Mouse (Mus musculus): ENCODE results near the gene Pax2. TPM values are rescaled to one million over a fixed set of nuclear protein-coding genes. Genes with fewer than 3 reads are reported as not detected.

Gene Pax2
- polyA plus RNA-seq, 1 experiment = not detected

GRCm38 (mm10) chr19:44770268-44771050, 14.6 kb downstream of the Pax2 start:
- H3K4me3 ChIP-seq (replicated peaks) = no peak overlapping the region
- no peaks in the 10 kb centered on the region for H3K4me1 ChIP-seq
- TF ChIP-seq FLI1 (IDR thresholded peaks at IDR 0.05; ENCODE audit: low read length) = no peak
- no peaks in the 10 kb centered on the region for H3K9me3 ChIP-seq
- H3K36me3 ChIP-seq (replicated peaks; ENCODE audit: low read length) = no peaks in the 10 kb centered on the region
- H3K27me3 ChIP-seq (replicated peaks) = peaks cover 58% of the 10 kb centered on the region

DNA sequence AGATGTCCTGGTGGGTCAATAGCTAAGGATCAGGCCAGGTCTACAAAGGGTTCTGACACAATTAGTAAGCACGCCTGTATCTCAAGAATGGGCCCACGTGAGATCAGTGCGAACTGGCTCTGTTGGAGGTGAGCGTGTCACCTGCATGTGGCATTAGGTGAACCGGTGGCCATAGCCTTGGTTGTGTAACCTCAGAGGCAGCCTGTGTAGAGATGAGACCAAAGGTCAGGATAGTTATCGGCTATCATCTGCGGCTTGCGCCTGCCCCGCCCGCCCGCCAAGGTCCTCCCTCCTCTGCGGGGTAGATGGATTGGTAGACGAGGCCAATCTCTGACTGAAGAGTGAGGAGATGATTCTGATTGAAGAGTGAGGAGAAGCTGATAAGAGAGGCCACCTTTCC, 15.7 kb downstream of the Pax2 start:
- no peaks in the 10 kb centered on the region for H3K36me3 ChIP-seq (replicated peaks; ENCODE audit: low read length)
- TF ChIP-seq FLI1 (IDR thresholded peaks at IDR 0.05; ENCODE audit: low read length) = no peak
- H3K4me1 ChIP-seq = no peaks in the 10 kb centered on the region
- H3K4me3 ChIP-seq (replicated peaks) = no peak overlapping the region
- peaks cover 60% of the 10 kb centered on the region for H3K27me3 ChIP-seq (replicated peaks)
- H3K9me3 ChIP-seq = no peaks in the 10 kb centered on the region

GRCm38 (mm10) chr19:44781987-44782386, 26.1 kb downstream of the Pax2 start:
- no peaks in the 10 kb centered on the region for H3K4me1 ChIP-seq
- no peak for TF ChIP-seq GATA1 (IDR thresholded peaks at IDR 0.05; ENCODE audit: borderline replicate concordance, low read length)
- TF ChIP-seq FLI1 (IDR thresholded peaks at IDR 0.05; ENCODE audit: low read length) = no peak
- H3K27me3 ChIP-seq (replicated peaks) = peaks cover 63% of the 10 kb centered on the region
- no peaks in the 10 kb centered on the region for H3K36me3 ChIP-seq (replicated peaks; ENCODE audit: low read length)
- no peak overlapping the region for H3K4me3 ChIP-seq (replicated peaks)
- no peaks in the 10 kb centered on the region for H3K9me3 ChIP-seq

DNA sequence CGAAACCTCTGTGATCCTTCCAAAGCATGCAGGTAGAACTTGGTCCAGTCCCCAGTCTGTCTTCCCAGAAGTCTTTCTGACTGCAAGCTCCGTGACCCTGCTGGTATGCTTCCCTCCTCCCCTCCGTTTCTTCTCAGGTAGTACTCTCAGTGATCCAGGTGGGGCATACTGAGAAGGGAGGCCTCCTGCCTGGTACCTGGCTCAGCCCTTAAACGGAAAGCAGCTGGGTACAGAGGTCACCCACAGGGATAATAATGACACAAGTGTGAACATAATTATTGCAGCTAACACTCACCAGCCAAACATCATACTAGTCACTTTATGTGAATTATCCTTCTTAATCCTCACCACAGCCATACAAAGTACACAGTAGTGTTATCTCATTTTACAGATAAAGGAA, 28.5 kb downstream of the Pax2 start:
- H3K4me1 ChIP-seq = no peaks in the 10 kb centered on the region
- no peak overlapping the region for H3K4me3 ChIP-seq (replicated peaks)
- peaks cover 64% of the 10 kb centered on the region for H3K27me3 ChIP-seq (replicated peaks)

GRCm38 (mm10) chr19:44788488-44788887, 32.6 kb downstream of the Pax2 start:
- H3K9me3 ChIP-seq = no peaks in the 10 kb centered on the region
- TF ChIP-seq FLI1 (IDR thresholded peaks at IDR 0.05; ENCODE audit: low read length) (no peak), GATA1 (IDR thresholded peaks at IDR 0.05; ENCODE audit: borderline replicate concordance, low read length) (no peak)

More for the DNA sequence above, 28.5 kb downstream of the Pax2 start:
- H3K9me3 ChIP-seq = no peaks in the 10 kb centered on the region
- TF ChIP-seq GATA1 (IDR thresholded peaks at IDR 0.05; ENCODE audit: borderline replicate concordance, low read length) (no peak), FLI1 (IDR thresholded peaks at IDR 0.05; ENCODE audit: low read length) (no peak)
- H3K36me3 ChIP-seq (replicated peaks; ENCODE audit: low read length) = no peaks in the 10 kb centered on the region

DNA sequence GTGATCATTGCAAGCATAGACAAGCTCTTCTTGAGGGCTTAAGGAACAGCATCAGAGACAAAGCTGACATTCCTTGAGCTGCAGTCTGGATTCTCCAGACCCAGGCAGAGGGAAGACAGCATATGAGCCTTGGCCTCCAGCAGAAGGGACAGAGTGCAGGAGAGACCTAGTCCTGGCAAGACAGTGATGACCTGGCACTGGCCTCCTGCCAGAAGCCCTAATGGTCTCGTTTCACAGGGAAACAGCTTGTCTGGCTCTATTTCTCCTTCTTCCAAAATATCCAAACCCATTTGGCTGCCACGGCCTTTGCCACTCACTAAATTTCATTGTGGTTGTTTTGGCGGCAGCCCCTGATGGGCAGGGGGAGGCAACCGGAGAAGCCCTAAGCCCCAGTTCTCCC, 36.1 kb downstream of the Pax2 start:
- no peaks in the 10 kb centered on the region for H3K9me3 ChIP-seq
- no peak overlapping the region for H3K4me3 ChIP-seq (replicated peaks)
- H3K36me3 ChIP-seq (replicated peaks; ENCODE audit: low read length) = no peaks in the 10 kb centered on the region
- H3K27me3 ChIP-seq (replicated peaks) = peaks cover 74% of the 10 kb centered on the region
- no peaks in the 10 kb centered on the region for H3K4me1 ChIP-seq
- no peak for TF ChIP-seq FLI1 (IDR thresholded peaks at IDR 0.05; ENCODE audit: low read length)
- no peak for TF ChIP-seq GATA1 (IDR thresholded peaks at IDR 0.05; ENCODE audit: borderline replicate concordance, low read length)

More at GRCm38 (mm10) chr19:44788488-44788887, 32.6 kb downstream of the Pax2 start:
- no peaks in the 10 kb centered on the region for H3K36me3 ChIP-seq (replicated peaks; ENCODE audit: low read length)
- peaks cover 77% of the 10 kb centered on the region for H3K27me3 ChIP-seq (replicated peaks)
- no peak overlapping the region for H3K4me3 ChIP-seq (replicated peaks)
- no peaks in the 10 kb centered on the region for H3K4me1 ChIP-seq

- Histone ChIP-seq H3K4me1 (no peaks in the 10 kb centered on the region; the same call in 1 of the 2 replicates), H3K27me3 (replicated peaks) (peaks cover 78% of the 10 kb centered on the region), H3K9me3 (no peaks in the 10 kb centered on the region), H3K4me3 (replicated peaks) (no peak overlapping the region), H3K36me3 (replicated peaks; ENCODE audit: low read length) (no peaks in the 10 kb centered on the region)
- TF ChIP-seq FLI1 (IDR thresholded peaks at IDR 0.05; ENCODE audit: low read length) = no peak
- no peak for TF ChIP-seq GATA1 (IDR thresholded peaks at IDR 0.05; ENCODE audit: borderline replicate concordance, low read length)
Measured at GRCm38 (mm10) chr19:44797110-44798060, 41.5 kb downstream of the Pax2 start.

- H3K9me3 ChIP-seq = no peaks in the 10 kb centered on the region
- H3K27me3 ChIP-seq (replicated peaks) = peaks cover 79% of the 10 kb centered on the region
- H3K36me3 ChIP-seq (replicated peaks; ENCODE audit: low read length) = no peaks in the 10 kb centered on the region
- TF ChIP-seq GATA1 (IDR thresholded peaks at IDR 0.05; ENCODE audit: borderline replicate concordance, low read length) (no peak), FLI1 (IDR thresholded peaks at IDR 0.05; ENCODE audit: low read length) (no peak)
- H3K4me3 ChIP-seq (replicated peaks) = no peak overlapping the region
- no peaks in the 10 kb centered on the region; the same call in 1 of the 2 replicates for H3K4me1 ChIP-seq
Measured at GRCm38 (mm10) chr19:44798731-44799130, 42.9 kb downstream of the Pax2 start.

- no peak for TF ChIP-seq GATA1 (IDR thresholded peaks at IDR 0.05; ENCODE audit: borderline replicate concordance, low read length)
- TF ChIP-seq FLI1 (IDR thresholded peaks at IDR 0.05; ENCODE audit: low read length) = no peak
- Histone ChIP-seq H3K4me1 (no peaks in the 10 kb centered on the region; the same call in 1 of the 2 replicates), H3K27me3 (replicated peaks) (peaks cover 78% of the 10 kb centered on the region), H3K4me3 (replicated peaks) (no peak overlapping the region), H3K36me3 (replicated peaks; ENCODE audit: low read length) (no peaks in the 10 kb centered on the region), H3K9me3 (no peaks in the 10 kb centered on the region)
Measured at GRCm38 (mm10) chr19:44799156-44799555, 43.3 kb downstream of the Pax2 start.

DNA sequence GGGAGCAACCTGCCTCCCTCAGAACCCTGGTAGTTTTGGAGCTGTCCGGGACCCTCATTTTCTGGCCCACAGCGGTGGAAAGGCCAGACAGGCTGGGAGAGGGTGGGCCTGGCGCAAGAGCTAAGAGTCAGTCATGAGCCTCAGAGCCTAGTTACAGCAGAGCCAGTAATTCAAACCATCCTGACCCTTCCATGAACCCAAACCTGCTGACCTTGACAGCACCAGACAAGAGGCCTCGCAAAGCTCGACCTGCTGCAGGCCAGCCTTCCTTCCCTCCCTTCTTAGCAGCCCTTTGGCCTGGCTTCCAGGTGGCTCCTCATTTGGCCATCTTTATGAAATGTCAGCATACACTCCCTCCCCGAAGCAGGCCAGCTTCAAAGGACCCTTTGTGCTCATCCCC, 44.5 kb downstream of the Pax2 start:
- Histone ChIP-seq H3K4me3 (replicated peaks) (no peak overlapping the region), H3K4me1 (no peaks in the 10 kb centered on the region; the same call in 1 of the 2 replicates), H3K36me3 (replicated peaks; ENCODE audit: low read length) (no peaks in the 10 kb centered on the region), H3K9me3 (no peaks in the 10 kb centered on the region), H3K27me3 (replicated peaks) (peaks cover 78% of the 10 kb centered on the region)
- TF ChIP-seq GATA1 (IDR thresholded peaks at IDR 0.05; ENCODE audit: borderline replicate concordance, low read length) (no peak), FLI1 (IDR thresholded peaks at IDR 0.05; ENCODE audit: low read length) (no peak)

Data from megakaryocyte, embryonic 14.5 days (primary cell).